Mouse (Mus musculus) limb, embryonic 14.5 days (tissue): ENCODE measurements around the gene Lgi2. TPM values are rescaled to one million over a fixed set of nuclear protein-coding genes. Genes with fewer than 3 reads are reported as not detected.
A peak's percentile ranks its signal among the peaks of the same experiment; 100 is the strongest.

ENCODE experiments used
- ATAC-seq: fragments of 200-750 bp; cut with Nextera tagmentation; 2 replicates; pipeline ENCODE4 v1.8.0; 2017; ENCODE audit warnings: low read depth, moderate number of reproducible peaks, moderate TSS enrichment; ENCODE audit not compliant: low FRiP score
- DNase-seq: peaks from one replicate; pipeline ENCODE4 v3.0.0-alpha.2; 2015; ENCODE audit warnings: low spot score
- H3K27ac ChIP-seq: fragments of 300-500 bp; sonication (generic); replicated peaks from 2 replicates; pipeline ENCODE4 v1.5.1; 2014; ENCODE audit warnings: low read depth, mild to moderate bottlenecking, low read length, moderate library complexity, mixed read lengths
- H3K27me3 ChIP-seq: fragments of 300-500 bp; sonication (generic); 2 replicates; pipeline ENCODE4 v1.6.1; 2014; ENCODE audit warnings: low read length, mixed read lengths; ENCODE audit not compliant: control insufficient read depth, insufficient read depth
- H3K36me3 ChIP-seq: fragments of 300-500 bp; sonication (generic); 2 replicates; pipeline ENCODE4 v1.6.1; 2014; ENCODE audit warnings: mild to moderate bottlenecking, low read length, moderate library complexity, mixed read lengths; ENCODE audit not compliant: control insufficient read depth, insufficient read depth
- H3K4me1 ChIP-seq: fragments of 300-500 bp; sonication (generic); 2 replicates; pipeline ENCODE4 v1.6.1; 2014; ENCODE audit warnings: antibody characterized with exemption, low read length, mixed read lengths; ENCODE audit not compliant: control insufficient read depth, insufficient read depth
- H3K4me2 ChIP-seq: fragments of 300-500 bp; sonication (generic); replicated peaks from 2 replicates; pipeline ENCODE4 v1.6.1; 2014; ENCODE audit warnings: low read depth, mild to moderate bottlenecking, low read length, moderate library complexity; ENCODE audit not compliant: severe bottlenecking
- H3K4me3 ChIP-seq: fragments of 300-500 bp; sonication (generic); replicated peaks from 2 replicates; pipeline ENCODE4 v1.5.1; 2014; ENCODE audit warnings: low read length
- H3K9ac ChIP-seq: fragments of 300-500 bp; sonication (generic); 2 replicates; pipeline ENCODE4 v1.6.1; 2014; ENCODE audit warnings: mild to moderate bottlenecking, low read depth, low read length, moderate library complexity; ENCODE audit not compliant: severe bottlenecking
- H3K9me3 ChIP-seq: fragments of 300-500 bp; sonication (generic); 2 replicates; pipeline ENCODE4 v1.6.1; 2016; ENCODE audit warnings: low read length; ENCODE audit not compliant: control insufficient read depth
- POLR2A ChIP-seq: fragments of 200-500 bp; IDR thresholded peaks from 2 replicates; pipeline ENCODE4 v1.8.0; 2012; ENCODE audit warnings: inconsistent platforms, mild to moderate bottlenecking, moderate library complexity, borderline replicate concordance; ENCODE audit not compliant: insufficient read depth, insufficient read length; ENCODE audit errors: extremely low read depth
- WGBS: fragments of 180-500 bp; shearing (Covaris S2); extraction: QIAGEN DNeasy Blood & Tissue Kit; methylation state at CpG from one replicate; pipeline ENCODE4 v1.1.7; 2014; 5-methylcytosine and 5-hydroxymethylcytosine counted together
- polyA plus RNA-seq, 2 experiments: library from polyadenylated mRNA; depleted of rRNA in 1 of 2; stranded (reverse) in 1 of 2; unstranded in 1 of 2; fragments of >200 nt; fragmentation: Nextera tagmentation in 1 of 2; extraction: Ambion mirVana in 1 of 2; gene quantifications; 2 replicates each; pipeline versions ENCODE4 v1.2.1 to v1.2.3; 2012 to 2014

Lgi2 gene
- polyA plus RNA-seq, 2 experiments, result 3.6 to 7.3 TPM

GRCm38 (mm10) chr5:52515246-52516021 is 50.8 kb downstream of the Lgi2 start:
- H3K4me1 ChIP-seq, result no peaks in the 10 kb centered on the region
- H3K27me3 ChIP-seq, result peaks cover 14% of the 10 kb centered on the region
- no peaks in the 10 kb centered on the region for H3K9me3 ChIP-seq
- no peak for TF ChIP-seq POLR2A
- DNase-seq, result peak; percentile 58
- WGBS, result 32% methylated on average over 22 of the region's 22 CpGs
- no peak for ATAC-seq
- H3K9ac ChIP-seq, result no peak overlapping the region
- no peak overlapping the region for H3K27ac ChIP-seq
- peak overlapping the region; percentile 6; the same call in 1 of the 2 replicates for H3K4me3 ChIP-seq
- no peaks in the 10 kb centered on the region for H3K36me3 ChIP-seq
- peak overlapping the region; percentile 38 for H3K4me2 ChIP-seq

DNA sequence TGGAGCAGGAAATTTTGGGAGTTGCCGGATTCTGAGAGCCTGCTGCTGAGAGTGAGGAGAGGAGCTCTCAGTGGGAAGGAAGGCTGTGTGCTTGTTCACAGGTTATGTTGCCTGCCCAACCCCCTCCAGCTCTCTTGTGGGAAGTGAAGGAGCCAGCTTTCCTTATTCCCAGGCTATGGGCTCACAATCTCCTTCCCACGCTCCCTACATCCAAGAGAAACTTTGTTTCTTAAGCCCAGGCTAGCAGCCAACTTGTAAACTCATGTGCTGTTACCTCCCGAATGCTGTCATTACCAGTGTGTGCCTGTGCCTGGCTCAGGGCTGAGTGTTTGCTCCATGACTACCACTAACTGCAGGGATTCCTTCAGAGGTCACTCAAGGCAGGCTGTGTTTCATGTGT is 55.2 kb downstream of the Lgi2 start:
- ATAC-seq (no peak), DNase-seq (no peak)
- 60% methylated on average over 3 of the region's 3 CpGs for whole genome bisulfite sequencing
- Histone ChIP-seq H3K9me3 (no peaks in the 10 kb centered on the region), H3K4me2 (no peak overlapping the region), H3K4me1 (no peaks in the 10 kb centered on the region), H3K4me3 (no peak overlapping the region), H3K9ac (no peak overlapping the region), H3K36me3 (no peaks in the 10 kb centered on the region), H3K27ac (no peak overlapping the region), H3K27me3 (peaks cover 3% of the 10 kb centered on the region)
- TF ChIP-seq POLR2A, result no peak

- Histone ChIP-seq H3K9ac (no peak overlapping the region), H3K27me3 (no peaks in the 10 kb centered on the region), H3K9me3 (no peaks in the 10 kb centered on the region), H3K4me1 (no peaks in the 10 kb centered on the region), H3K27ac (no peak overlapping the region), H3K4me2 (no peak overlapping the region), H3K4me3 (no peak overlapping the region), H3K36me3 (no peaks in the 10 kb centered on the region)
- ATAC-seq (no peak), DNase-seq (no peak)
- no peak for TF ChIP-seq POLR2A
- WGBS, result 89% methylated on average over 6 of the region's 6 CpGs
Observed at GRCm38 (mm10) chr5:52509416-52509815, 56.8 kb downstream of the Lgi2 start.

DNA sequence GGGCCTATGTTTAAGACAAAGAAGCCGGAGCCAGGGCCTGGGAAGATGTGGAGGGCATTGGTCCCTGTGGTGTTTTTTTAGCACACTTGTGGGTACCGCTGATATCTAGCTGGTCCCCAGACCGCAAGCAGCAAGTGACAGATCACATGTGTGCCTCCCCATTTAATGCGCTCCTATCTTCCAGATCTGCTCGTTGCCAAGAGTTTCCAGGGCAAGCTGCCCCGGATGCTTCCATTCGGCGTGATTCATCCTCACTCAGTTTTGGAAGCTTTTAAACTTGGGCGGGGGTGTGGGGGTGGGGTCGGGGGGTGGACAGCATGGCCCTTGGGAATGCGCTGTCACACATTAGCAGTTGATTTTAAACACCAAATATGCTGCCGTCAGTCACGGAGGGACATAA is 61.6 kb downstream of the Lgi2 start:
- no peak for DNase-seq
- H3K27me3 ChIP-seq, result no peaks in the 10 kb centered on the region
- H3K4me2 ChIP-seq, result no peak overlapping the region
- H3K4me3 ChIP-seq, result no peak overlapping the region
- WGBS, result 79% methylated on average over 13 of the region's 13 CpGs
- no peaks in the 10 kb centered on the region for H3K36me3 ChIP-seq
- H3K9ac ChIP-seq, result no peak overlapping the region
- H3K4me1 ChIP-seq, result no peaks in the 10 kb centered on the region
- H3K9me3 ChIP-seq, result no peaks in the 10 kb centered on the region
- no peak for TF ChIP-seq POLR2A
- no peak for ATAC-seq
- H3K27ac ChIP-seq, result no peak overlapping the region

GRCm38 (mm10) chr5:52504148-52504547 is 62.1 kb downstream of the Lgi2 start:
- DNase-seq (no peak), ATAC-seq (no peak)
- TF ChIP-seq POLR2A, result no peak
- H3K4me1 ChIP-seq, result no peaks in the 10 kb centered on the region
- H3K36me3 ChIP-seq, result no peaks in the 10 kb centered on the region
- no peak overlapping the region for H3K4me2 ChIP-seq
- H3K27ac ChIP-seq, result no peak overlapping the region
- H3K9me3 ChIP-seq, result no peaks in the 10 kb centered on the region
- H3K4me3 ChIP-seq, result no peak overlapping the region
- 82% methylated on average over 11 of the region's 11 CpGs for WGBS
- H3K9ac ChIP-seq, result no peak overlapping the region
- no peaks in the 10 kb centered on the region for H3K27me3 ChIP-seq
